Mouse (Mus musculus) ES-Bruce4 (cell line): Measurements from ENCODE around the gene Pea15a.
"Not testable (repeated sequence)": the region's sequence is repeated elsewhere in the genome, so short reads cannot be mapped to it uniquely, and the experiment has no call there.

Experiments used
- CTCF ChIP-seq: IDR thresholded peaks from one replicate; pipeline ENCODE4 v1.8.1; 2011; ENCODE audit warnings: low read depth, low read length
- EP300 ChIP-seq: IDR thresholded peaks from 2 replicates; pipeline ENCODE4 v1.6.1; 2011; ENCODE audit warnings: low read depth, low read length; ENCODE audit not compliant: insufficient read depth
- POLR2A ChIP-seq: IDR thresholded peaks from one replicate; pipeline ENCODE4 v1.8.1; 2011; ENCODE audit warnings: low read length; ENCODE audit not compliant: insufficient read depth

- TF ChIP-seq POLR2A, EP300, CTCF: not testable (repeated sequence)
Measured at GRCm38 (mm10) chr1:172244645-172245044, 38.0 kb upstream of the Pea15a start.
